Mouse (Mus musculus): Measurements from ENCODE around the gene 1190005I06Rik.
A peak's percentile ranks its signal among the peaks of the same experiment; 100 is the strongest.

1190005I06Rik gene

DNA sequence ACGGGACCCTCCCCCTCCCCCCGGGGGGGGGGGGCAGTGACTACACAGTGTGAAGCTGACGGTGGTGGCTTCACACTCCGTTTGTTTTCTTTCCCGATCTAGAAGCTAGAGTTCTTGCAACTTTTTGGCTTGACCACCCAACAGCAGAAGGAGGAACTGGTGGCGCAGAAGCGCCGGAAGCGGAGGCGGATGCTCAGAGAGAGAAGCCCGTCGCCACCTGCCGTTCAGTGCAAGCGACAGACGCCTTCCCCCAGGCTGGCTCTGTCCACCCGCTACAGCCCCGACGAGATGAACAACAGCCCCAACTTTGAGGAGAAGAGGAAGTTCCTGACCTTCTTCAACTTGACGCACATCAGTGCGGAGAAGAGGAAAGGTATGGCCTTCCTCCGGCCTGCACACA lies 74.9 kb downstream of the 1190005I06Rik start:
- DNase-seq: no peak

GRCm38 (mm10) chr8:120571561-120571960 lies 75.9 kb downstream of the 1190005I06Rik start:
- DNase-seq: no peak

- peak; percentile 88 for DNase-seq
Measured at GRCm38 (mm10) chr8:120569939-120570715, 77.3 kb downstream of the 1190005I06Rik start.

DNA sequence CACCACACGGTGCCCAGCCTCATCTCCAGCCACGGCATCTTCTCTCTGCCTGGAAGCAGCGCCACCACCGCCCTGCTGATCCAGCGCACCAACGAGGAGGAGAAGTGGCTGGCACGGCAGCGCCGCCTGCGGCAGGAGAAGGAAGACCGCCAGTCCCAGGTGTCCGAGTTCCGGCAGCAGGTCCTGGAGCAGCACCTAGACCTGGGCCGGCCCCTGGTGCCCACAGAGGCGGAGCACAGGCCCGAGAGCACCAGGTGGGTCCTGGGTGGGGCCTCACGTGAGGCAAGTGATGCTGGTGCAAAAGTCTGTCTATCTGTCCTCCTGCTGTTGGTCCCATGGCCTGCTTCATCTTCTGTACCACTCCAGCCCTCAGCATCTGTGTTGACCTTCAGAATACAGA lies 78.3 kb downstream of the 1190005I06Rik start:
- DNase-seq: no peak

- DNase-seq: no peak
Measured at GRCm38 (mm10) chr8:120568164-120568798, 79.2 kb downstream of the 1190005I06Rik start.

GRCm38 (mm10) chr8:120567731-120568130 lies 79.7 kb downstream of the 1190005I06Rik start:
- DNase-seq: no peak

GRCm38 (mm10) chr8:120566681-120567080 lies 80.8 kb downstream of the 1190005I06Rik start:
- no peak for DNase-seq

- DNase-seq: no peak
Measured at GRCm38 (mm10) chr8:120565151-120565711, 82.2 kb downstream of the 1190005I06Rik start.

- peak; percentile 95 for DNase-seq
Measured at GRCm38 (mm10) chr8:120563851-120564837, 83.3 kb downstream of the 1190005I06Rik start.

DNA sequence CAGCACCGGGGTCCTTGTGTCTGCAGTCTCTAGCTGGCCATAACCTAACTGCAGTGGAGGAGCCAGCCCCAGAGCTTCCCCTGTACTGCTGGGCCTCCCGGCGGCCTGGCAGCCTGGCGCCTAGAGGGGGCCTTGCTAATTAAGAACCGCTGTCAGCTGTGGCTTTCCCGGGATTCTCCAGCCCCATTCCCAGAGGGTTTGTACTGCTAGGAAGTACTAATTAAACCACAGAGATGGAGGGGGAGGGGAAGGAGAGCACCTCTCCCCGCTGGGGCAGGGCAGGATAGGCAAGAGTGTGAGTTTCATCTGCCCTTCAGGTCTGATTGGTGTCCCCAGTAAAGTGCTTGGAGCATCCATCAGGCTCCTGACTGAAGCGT lies 84.1 kb downstream of the 1190005I06Rik start:
- DNase-seq: peak; percentile 54

DNA sequence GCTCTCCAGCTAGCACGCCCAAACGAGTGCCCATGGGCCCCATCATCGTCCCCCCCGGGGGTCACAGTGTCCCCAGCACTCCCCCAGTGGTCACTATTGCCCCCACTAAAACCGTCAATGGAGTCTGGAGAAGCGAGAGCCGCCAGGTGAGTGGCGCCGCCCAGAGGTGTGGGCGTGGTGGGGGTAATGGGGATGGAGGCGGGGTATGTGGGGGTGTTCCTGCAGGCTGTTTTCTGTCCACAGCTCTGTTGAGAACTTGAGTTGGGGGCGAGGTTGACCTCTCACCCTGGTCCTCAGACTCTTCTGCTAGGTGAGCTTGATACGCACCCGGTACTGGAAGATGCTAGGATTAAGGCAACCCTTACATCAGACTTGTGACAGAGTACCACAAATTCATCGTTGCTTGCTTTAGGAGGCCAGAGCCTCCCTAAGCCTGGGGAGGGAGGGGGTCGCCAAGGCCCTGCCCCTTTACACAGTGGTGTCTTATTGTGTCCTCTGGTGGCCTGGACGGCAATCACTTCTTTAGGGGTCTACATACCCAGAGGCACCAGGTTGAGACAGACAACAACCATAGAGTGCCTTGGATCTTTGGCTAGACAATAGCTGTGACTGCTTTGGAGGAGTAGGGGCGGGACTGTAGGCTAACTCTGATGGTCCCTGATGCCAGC lies 84.6 kb downstream of the 1190005I06Rik start:
- no peak for DNase-seq

GRCm38 (mm10) chr8:120561539-120562435 lies 85.6 kb downstream of the 1190005I06Rik start:
- DNase-seq: peak; percentile 61

- no peak for DNase-seq
Measured at GRCm38 (mm10) chr8:120560535-120560934, 86.9 kb downstream of the 1190005I06Rik start.

DNA sequence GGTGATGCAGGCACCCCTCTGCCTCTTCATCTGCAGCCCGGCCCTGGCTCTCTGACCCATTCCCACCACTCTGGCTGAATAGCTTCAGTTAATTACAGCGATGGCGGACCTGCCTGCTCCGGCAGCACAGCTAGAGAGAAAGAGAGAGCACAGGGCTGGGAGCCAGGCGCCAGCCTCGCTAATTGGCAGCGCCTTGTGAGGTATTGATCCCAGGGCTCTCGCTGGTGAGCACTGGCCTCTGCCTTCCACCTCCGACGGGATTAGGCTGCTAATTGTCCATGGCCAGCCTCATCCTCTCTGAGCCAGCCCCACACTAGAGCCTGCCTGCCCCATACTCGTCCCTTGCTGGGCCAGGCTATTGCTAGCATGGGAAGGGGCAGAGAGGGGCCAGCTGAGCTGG lies 87.8 kb downstream of the 1190005I06Rik start:
- DNase-seq: no peak

Data from kidney, postnatal 10 days (tissue).